Mouse (Mus musculus) heart, postnatal 0 days (tissue): ENCODE measurements around the gene Tcea3. TPM values are rescaled to one million over a fixed set of nuclear protein-coding genes. Genes with fewer than 3 reads are reported as not detected.

Experiments
- ATAC-seq: fragments of 200-750 bp; cut with Nextera tagmentation; 2 replicates; pipeline ENCODE4 v1.8.0; 2017; ENCODE audit warnings: low read depth, moderate number of reproducible peaks, moderate library complexity; ENCODE audit not compliant: insufficient read depth
- DNase-seq: peaks from one replicate; pipeline ENCODE4 v3.0.0-alpha.2; 2016; ENCODE audit warnings: low spot score
- H3K27ac ChIP-seq: fragments of 300-500 bp; sonication (generic); 2 replicates; pipeline ENCODE4 v1.5.1; 2014; ENCODE audit warnings: low read depth, mild to moderate bottlenecking
- H3K27me3 ChIP-seq: fragments of 300-500 bp; sonication (generic); 2 replicates; pipeline ENCODE4 v1.6.1; 2014; ENCODE audit warnings: low read length, mixed read lengths; ENCODE audit not compliant: control insufficient read depth, insufficient read depth
- H3K36me3 ChIP-seq: fragments of 300-500 bp; sonication (generic); replicated peaks from 2 replicates; pipeline ENCODE4 v1.6.1; 2014; ENCODE audit warnings: low read length, mixed read lengths; ENCODE audit not compliant: control insufficient read depth, insufficient read depth
- H3K4me1 ChIP-seq: fragments of 300-500 bp; sonication (generic); 2 replicates; pipeline ENCODE4 v1.6.1; 2014; ENCODE audit warnings: antibody characterized with exemption; ENCODE audit not compliant: control insufficient read depth, insufficient read depth
- H3K4me2 ChIP-seq: fragments of 300-500 bp; sonication (generic); 2 replicates; pipeline ENCODE4 v1.6.1; 2014; ENCODE audit warnings: low read depth, mild to moderate bottlenecking, low read length, moderate library complexity
- H3K4me3 ChIP-seq: fragments of 300-500 bp; sonication (generic); 2 replicates; pipeline ENCODE4 v1.5.1; 2014; ENCODE audit warnings: low read depth, low read length
- H3K9ac ChIP-seq: fragments of 300-500 bp; sonication (generic); replicated peaks from 2 replicates; pipeline ENCODE4 v1.6.1; 2014; ENCODE audit warnings: low read depth, low read length, mixed read lengths
- H3K9me3 ChIP-seq: fragments of 300-500 bp; sonication (generic); replicated peaks from 2 replicates; pipeline ENCODE4 v1.6.1; 2016; ENCODE audit warnings: low read length; ENCODE audit not compliant: control insufficient read depth
- CTCF ChIP-seq: IDR thresholded peaks from 2 replicates; pipeline ENCODE4 v1.5.1; 2016; ENCODE audit warnings: antibody characterized with exemption, control low read depth, low read depth
- EP300 ChIP-seq: IDR thresholded peaks from 2 replicates; pipeline ENCODE4 v1.6.1; 2016; ENCODE audit warnings: antibody characterized with exemption, low read depth
- WGBS: fragments of 180-500 bp; shearing (Covaris S2); extraction: QIAGEN DNeasy Blood & Tissue Kit; methylation state at CpG from one replicate; pipeline ENCODE4 v1.1.7; 2014; 5-methylcytosine and 5-hydroxymethylcytosine counted together
- polyA plus RNA-seq: library from polyadenylated mRNA; unstranded; fragments of >200 nt; fragmentation: Nextera tagmentation; extraction: Ambion mirVana; gene quantifications from 2 replicates; pipeline ENCODE4 v1.2.1, GENCODE M21; 2015
- total RNA-seq: library from RNA; depleted of rRNA; stranded (reverse); fragments of >200 nt; gene quantifications from 2 replicates; pipeline ENCODE4 v1.2.3, GENCODE M21; 2014; ENCODE audit warnings: low replicate concordance

The Tcea3 gene
- total and polyA plus RNA-seq, 2 experiments from 2014 or later = 36.6 to 103 TPM

DNA sequence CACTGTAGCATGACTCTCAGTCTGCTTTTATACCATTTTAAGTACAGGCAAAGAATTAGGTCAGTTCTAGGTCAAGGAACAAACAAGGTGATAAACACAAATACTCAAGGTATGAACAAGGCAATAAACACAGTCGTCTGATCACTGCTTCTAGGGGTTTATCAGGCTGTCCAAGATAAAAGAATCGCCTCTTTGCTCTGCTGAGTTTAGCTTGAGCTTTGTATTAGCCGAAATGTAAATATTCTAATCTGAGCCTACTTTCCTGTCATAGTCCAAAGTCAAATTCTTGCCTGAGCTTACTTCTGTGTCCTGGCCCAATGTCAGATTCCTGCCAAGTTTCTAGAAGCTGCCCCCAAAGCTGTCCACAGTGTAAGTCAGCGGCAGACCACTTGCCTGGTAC is 54.9 kb downstream of the Tcea3 start:
- H3K4me1 ChIP-seq = no peaks in the 10 kb centered on the region
- H3K36me3 ChIP-seq = no peaks in the 10 kb centered on the region
- no peak for ATAC-seq
- whole genome bisulfite sequencing = 26% methylated on average over 4 of the region's 4 CpGs
- no peak for DNase-seq
- TF ChIP-seq CTCF (no peak), EP300 (no peak)
- H3K27ac ChIP-seq = no peak overlapping the region
- no peaks in the 10 kb centered on the region for H3K9me3 ChIP-seq
- H3K4me3 ChIP-seq = no peak overlapping the region
- H3K4me2 ChIP-seq = no peak overlapping the region
- H3K9ac ChIP-seq = no peak overlapping the region
- H3K27me3 ChIP-seq = no peaks in the 10 kb centered on the region

DNA sequence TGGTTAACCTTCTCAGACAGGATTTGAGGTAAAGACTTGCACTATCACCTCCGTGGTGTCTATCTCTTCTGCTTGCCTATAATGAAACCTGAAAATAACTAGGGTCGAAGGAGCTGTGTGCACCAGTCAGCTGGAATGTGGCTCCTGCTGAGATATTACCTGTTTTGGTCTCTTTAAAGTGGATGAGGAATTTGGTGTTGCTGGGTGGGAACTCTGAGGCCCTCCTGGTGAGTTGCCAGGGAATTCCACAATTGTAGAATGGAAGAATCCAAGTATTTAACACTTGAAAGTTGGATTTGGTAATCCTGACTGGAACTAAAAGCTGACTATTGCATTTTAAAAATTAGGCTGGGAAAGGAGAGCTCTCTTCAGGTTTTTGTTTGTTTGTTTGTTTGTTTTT is 56.7 kb downstream of the Tcea3 start:
- Histone ChIP-seq H3K27me3 (no peaks in the 10 kb centered on the region), H3K36me3 (no peaks in the 10 kb centered on the region), H3K27ac (no peak overlapping the region), H3K4me1 (no peaks in the 10 kb centered on the region), H3K9ac (no peak overlapping the region), H3K4me3 (no peak overlapping the region), H3K4me2 (no peak overlapping the region), H3K9me3 (no peaks in the 10 kb centered on the region)
- 15% methylated on average over 2 of the region's 2 CpGs for WGBS
- DNase-seq (no peak), ATAC-seq (no peak)
- TF ChIP-seq EP300 (no peak), CTCF (no peak)

DNA sequence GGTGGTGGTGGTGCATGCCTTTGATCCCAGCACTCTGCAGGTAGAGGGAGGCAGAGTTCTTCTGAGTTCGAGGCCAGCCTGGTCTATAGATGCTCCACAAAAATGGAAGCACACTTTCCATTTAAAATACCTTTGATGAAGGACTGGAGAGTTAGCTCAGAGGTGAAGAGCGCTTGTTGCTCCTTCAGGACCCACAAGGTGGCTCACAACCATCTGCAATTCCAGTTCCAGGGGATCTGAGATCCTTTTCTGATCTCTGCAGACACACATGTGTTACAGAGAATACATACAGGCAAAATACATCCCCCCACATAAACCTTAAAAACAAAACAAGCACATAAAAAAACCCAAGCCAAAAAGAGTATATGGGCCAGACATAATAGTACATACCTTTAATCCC is 60.8 kb downstream of the Tcea3 start:
- TF ChIP-seq EP300 = no peak
- no peak for TF ChIP-seq CTCF
- H3K27ac ChIP-seq = no peak overlapping the region
- 66% methylated on average over 2 of the region's 2 CpGs for WGBS
- ATAC-seq (no peak), DNase-seq (no peak)
- H3K27me3 ChIP-seq = no peaks in the 10 kb centered on the region
- no peak overlapping the region for H3K4me3 ChIP-seq
- H3K4me1 ChIP-seq = peaks cover 14% of the 10 kb centered on the region
- no peak overlapping the region for H3K9ac ChIP-seq
- no peak overlapping the region for H3K4me2 ChIP-seq
- H3K9me3 ChIP-seq = no peaks in the 10 kb centered on the region
- no peaks in the 10 kb centered on the region for H3K36me3 ChIP-seq

DNA sequence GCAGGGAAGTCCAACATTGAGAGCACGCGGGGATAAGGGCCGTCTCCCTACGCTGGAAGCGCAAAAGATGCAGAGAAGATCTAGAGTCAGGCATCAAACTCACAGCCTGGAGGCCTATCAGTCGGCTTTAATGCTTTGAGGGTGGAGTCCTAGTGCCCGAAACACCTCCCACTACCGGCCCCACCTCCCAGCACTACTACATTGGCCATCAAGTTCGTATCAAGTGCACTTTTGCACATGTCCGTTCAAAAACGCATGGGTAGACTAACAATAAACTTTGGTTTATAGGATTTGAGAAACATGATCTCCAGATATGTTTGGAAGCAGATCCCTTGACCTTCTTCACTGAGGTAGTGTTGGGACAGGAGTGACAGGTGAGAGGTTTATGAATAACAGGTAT is 62.3 kb downstream of the Tcea3 start:
- H3K36me3 ChIP-seq = no peaks in the 10 kb centered on the region
- H3K9me3 ChIP-seq = no peaks in the 10 kb centered on the region
- TF ChIP-seq CTCF (no peak), EP300 (no peak)
- peak overlapping the region; percentile 96 for H3K9ac ChIP-seq
- no peak for ATAC-seq
- under 1% methylated on average over 11 of the region's 11 CpGs for WGBS
- H3K27me3 ChIP-seq = no peaks in the 10 kb centered on the region
- H3K27ac ChIP-seq = peak overlapping the region; percentile 94
- DNase-seq = peak; percentile 53
- H3K4me3 ChIP-seq = peak overlapping the region; percentile 97
- H3K4me2 ChIP-seq = peak overlapping the region; percentile 87
- peaks cover 14% of the 10 kb centered on the region for H3K4me1 ChIP-seq

DNA sequence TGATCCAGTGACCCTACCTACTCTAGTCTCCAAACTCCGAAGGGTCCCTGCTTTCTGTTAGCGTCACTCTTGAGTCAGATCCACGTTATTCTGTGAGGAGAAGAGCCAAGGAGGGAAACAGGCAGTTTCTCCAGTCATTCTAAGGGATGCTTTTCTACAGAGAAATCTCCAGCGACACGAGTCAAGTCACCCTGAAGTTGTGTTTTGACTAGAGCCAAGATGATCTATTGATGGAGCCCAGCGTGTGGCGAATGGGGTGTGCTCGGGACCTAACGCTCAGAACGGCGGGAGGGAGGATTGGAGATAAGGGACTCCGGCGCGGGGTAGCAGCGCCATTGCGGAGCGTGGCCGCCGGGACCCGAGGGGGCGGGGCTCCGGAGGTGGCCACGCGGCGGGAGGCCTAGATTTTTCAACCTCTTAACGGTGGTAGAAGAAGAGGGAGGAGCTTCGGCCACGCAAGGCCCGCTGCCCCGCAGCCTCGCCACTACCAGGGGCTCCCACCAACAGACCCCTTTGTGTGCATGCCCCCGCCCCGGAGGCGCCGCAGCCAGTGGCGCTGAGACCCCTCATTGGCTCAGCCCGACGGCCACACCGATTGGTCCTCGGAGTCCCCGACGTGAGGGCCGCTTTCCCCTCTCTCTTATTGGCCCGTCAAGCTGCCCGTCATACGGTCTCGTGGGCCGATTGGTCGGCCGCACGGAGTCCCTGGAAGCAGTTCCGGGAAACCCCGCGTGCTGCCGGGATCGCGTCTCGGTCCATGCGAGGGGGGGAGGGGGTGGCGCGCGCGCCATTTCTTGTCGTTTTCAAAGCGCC is 62.9 kb downstream of the Tcea3 start, which contains the start of gene Hnrnpr:
TSS of gene Hnrnpr (plus strand) at position 714 of the 813 bp plus-strand sequence.
- ATAC-seq = peak; percentile 98

More for the DNA sequence above, 62.9 kb downstream of the Tcea3 start, which contains the start of gene Hnrnpr:
- Histone ChIP-seq H3K36me3 (no peaks in the 10 kb centered on the region), H3K4me3 (peak within 1 kb of the TSS; percentile 97), H3K9ac (peak within 1 kb of the TSS; percentile 96), H3K27ac (peak within 1 kb of the TSS; percentile 94), H3K4me2 (peak within 1 kb of the TSS; percentile 87), H3K27me3 (no peaks in the 10 kb centered on the region), H3K9me3 (no peaks in the 10 kb centered on the region), H3K4me1 (peaks cover 14% of the 10 kb centered on the region)
- no peak for TF ChIP-seq CTCF
- TF ChIP-seq EP300 = peak; percentile 93
- DNase-seq = peak; percentile 96
- under 1% methylated on average over 60 of the region's 65 CpGs for WGBS
